Mouse (Mus musculus): ENCODE measurements around the gene Gm26566.

The Gm26566 gene

DNA sequence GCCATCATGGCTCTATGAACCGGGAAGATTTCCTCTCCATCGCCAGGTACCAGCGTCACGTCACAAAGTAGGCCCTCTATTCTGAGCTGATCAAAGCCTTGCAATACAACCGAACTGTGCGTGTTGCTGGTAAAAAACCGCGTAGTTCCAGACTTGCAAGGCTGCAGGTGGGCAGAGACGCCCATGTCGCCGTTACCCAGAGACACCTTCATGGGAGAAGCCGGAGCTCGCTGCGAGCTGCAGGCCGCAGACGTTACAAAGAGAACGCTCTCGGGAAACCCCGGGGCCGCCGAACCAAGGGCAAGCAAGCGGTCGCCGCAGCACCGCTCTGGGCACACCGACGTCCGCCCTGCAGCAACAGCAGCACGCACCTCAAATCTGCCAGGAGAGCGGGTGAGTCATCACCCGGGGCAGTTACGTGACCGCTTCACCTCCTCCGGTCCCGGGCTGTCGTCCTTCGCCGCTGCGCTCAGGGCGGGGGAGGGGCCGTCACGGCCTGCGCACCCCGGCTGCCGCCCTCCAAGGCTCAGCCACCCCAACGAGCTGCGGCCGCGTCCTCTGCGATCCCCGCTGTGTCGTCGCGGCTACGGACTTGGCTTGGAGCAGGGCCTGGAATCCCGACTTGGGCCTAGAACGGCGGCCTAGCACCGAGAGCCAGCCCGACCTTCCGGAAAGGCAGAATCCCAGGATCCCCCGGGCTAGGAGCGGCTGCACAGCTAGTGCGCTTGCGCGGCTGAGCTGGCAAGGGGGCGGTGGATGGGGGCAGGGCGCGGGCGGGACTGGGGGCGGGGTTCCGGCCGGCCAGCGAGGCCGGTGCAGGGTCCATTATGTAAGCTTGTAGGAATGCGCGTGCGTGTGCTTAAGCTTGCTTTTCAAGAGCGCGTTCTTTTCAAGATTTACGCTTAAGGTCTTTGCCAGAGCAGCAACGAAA lies at the start of gene Gm26566, which contains the start of gene Klhl9:
TSS of gene Gm26566 (plus strand) at position 15 of the 931 bp plus-strand sequence.
TSS of gene Klhl9 (minus strand) at position 675 of the 931 bp plus-strand sequence.
- DNase-seq, result peak; percentile 90

DNA sequence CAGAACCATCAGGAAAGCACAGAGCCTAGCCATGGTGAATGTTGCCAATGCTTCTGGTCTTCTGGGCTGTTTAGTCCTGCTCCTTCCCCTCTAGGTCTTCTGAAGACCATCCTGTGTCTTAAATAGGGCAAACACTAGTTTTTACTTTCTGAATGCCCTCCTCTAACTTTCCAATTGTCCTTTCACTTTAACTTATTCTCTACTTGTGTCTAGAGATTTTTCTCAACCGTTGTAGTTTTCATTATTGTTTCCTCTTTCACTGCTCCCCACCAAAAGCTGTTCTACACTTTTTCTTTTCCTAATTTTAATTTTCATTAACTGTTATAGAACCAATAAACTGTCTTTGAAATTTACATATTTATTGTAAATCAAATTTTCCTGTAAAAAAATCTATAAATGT lies 44.8 kb upstream of the Gm26566 start, which contains the start of gene Ifna16:
TSS of gene Ifna16 (minus strand) at position 101 of the 400 bp plus-strand sequence.
- DNase-seq, result no peak

DNA sequence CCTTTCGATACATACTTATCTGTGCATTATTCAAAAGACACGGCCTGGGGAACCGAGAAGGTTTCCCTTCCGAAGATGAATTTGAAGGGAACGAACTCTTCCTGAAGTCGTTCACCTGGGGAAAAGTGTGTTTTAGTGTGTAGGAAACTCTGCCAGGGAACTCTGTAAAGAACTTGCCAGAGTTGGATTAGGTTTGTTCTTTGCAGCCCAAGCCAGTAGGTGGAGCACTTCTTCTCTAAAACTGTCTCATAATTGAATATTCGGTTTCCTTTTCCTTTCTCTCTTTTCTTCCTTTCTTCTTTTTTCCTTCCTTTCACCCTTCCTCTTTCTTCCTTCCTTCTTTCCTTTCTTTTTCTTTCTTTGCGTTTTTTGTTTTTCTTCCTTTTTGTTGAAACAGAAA lies 41.2 kb upstream of the Gm26566 start:
- DNase-seq, result no peak

DNA sequence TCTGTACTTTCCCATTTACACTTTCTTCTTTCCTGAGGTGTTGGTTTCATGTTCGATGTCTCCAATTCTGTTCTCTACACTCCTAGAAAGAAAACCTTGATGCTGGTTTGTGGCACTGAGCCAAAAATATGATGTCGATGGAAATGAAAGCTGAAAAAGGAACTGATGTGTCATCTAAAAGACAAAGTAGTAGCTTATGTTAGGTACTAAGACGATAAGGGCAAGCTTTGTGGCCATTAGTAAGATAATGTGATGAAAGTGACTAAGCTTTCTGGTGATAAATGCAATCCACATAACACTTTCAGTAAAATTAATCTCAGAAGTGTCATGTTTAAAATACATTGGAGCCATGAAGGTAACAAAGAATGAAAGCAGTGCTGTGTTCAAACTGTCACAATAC lies 40.3 kb upstream of the Gm26566 start:
- no peak for DNase-seq

DNA sequence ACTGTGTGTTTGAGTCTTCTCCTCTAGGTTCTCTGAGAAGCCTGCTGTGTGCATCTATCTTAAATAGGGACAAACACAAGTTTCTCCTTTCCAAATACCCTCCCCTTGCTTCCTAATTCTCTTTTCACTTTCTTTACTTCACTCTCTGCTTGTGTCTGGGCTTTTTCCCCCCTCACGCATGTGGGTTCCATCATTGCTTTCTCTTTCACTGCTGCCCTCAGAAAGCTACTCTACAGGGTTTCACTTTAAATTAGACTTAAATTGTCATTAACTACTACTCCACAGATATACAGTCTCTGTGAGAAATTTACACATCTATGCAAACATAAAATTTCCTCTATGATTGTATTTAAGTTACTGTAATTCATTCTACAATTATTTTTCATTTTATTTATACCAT lies 37.8 kb upstream of the Gm26566 start, which contains the start of gene Ifna2:
TSS of gene Ifna2 (minus strand) at position 101 of the 400 bp plus-strand sequence.
- DNase-seq, result no peak

DNA sequence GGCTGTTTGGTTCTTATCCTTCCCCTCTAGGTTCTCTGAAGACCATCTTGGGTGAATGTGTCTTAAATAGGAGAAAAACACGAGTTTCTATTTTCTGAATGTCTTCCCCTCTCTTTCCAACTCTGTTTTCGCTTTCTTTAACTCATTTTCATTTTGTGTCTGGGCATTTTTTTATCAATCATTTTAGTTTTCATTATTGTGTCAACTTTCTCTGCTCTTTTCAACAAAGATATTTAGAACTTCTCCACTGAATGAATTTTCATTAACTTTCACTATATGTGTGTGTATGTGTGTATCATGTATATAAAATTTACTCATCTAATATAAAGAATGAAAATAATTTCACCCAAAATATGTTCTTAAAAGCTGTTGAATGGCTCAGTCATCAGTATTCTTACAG lies 30.3 kb upstream of the Gm26566 start, which contains the start of gene Ifnab:
TSS of gene Ifnab (minus strand) at position 101 of the 400 bp plus-strand sequence.
- no peak for DNase-seq

DNA sequence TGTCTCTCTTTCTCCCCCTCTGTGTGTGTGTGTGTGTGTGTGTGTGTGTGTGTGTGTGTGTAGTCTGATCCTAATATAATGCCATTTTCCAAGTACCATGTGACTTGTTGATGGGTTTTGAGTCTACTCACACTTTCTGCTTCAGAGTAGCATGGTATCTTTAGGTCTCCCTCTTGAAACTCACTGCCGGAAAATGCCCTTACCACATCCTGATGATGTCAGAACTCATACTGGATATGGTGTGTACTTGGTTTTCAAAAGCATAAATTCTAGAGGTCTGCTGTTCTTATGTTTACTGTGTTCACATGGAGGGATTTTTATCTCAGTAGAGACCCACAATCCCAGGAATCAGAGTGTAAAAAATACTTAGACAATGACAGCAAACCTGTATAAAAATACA lies 29.1 kb upstream of the Gm26566 start:
- no peak for DNase-seq

DNA sequence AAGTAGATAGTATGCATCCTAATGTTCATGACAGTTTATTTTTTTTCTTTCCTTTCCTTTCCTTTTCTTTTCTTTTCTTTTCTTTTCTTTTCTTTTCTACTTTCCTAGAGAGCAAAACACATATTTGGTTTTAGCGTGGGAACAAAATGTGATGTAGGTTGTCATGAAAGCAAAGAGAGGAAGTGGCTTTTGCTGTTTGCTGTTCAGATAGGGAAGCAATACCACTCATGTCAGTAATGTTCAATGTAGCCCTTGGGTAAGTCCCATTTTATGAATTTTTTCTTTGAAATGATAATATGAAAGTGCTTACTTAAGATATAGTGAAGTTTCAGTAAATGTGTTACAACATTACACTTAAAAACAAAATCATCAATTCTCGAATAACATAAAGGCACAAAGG lies 28.2 kb upstream of the Gm26566 start:
- no peak for DNase-seq

DNA sequence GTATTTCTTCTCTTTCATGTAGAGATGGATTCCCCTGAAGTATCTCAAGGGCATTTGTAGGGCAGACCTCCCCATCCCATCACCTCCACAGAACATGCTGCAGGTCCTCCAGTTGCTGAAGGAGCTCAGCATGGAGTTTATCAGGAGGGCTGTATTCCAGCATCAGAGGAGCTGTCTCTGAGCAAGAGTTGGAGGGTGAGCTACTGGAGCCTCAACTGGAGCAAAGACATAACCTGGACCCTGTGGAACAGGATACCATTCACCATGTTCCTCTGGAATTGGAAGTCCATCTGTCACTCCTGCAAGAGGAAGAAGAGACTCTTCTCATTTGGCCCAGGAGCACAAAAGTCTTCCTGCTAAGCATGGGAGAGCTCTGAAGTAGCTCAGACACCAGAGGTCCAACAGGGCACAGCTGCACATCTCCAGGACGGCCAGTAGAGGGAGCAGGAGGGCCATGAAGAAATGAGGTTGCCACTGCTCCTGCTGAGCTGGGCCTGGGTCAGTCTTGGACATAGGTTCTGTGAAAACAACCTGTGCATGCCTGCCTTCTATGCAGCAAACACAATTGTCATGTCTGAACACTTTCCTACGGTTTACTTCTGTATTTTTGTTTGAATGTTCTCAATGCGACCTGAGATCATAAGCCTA lies 25.2 kb upstream of the Gm26566 start:
- peak; percentile 81 for DNase-seq

DNA sequence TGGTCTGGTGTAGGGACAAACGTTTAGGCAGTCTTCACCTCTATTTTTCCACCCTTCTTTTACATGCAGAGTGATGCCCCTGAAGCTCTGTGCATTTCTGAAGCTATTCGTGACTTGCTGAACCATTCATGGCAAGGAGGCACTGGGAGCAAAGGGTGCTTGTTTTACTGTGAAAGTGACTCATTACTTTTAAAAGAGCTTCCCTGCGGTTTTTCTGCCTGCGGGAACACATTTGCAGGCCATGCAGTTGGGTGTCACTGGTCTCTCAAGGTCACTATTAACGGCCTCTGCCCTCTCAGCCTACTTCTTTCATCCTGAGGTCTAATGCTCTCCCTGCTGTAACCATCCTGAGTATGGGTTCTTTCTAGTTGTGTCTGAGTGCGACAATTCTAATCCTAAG lies 24.5 kb upstream of the Gm26566 start:
- DNase-seq, result no peak

DNA sequence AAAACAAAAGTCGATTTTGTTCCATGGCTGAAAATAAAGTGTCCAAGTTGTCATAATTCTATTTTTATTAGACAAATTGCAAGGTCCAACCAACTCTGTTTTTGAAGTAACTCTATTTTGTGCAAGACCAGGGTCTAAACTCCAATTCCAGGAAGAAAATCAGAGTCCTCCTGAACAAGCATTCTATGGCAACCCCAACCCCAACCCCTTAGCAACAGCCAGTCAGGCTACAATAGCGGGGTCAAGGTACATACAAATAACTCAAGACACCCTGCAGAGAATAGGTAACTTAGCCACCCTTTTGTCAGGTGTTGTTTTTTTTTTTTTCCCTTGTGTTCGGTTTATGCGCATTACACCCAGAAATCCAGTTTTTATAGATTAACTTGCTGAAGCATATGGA lies 23.9 kb upstream of the Gm26566 start:
- no peak for DNase-seq

DNA sequence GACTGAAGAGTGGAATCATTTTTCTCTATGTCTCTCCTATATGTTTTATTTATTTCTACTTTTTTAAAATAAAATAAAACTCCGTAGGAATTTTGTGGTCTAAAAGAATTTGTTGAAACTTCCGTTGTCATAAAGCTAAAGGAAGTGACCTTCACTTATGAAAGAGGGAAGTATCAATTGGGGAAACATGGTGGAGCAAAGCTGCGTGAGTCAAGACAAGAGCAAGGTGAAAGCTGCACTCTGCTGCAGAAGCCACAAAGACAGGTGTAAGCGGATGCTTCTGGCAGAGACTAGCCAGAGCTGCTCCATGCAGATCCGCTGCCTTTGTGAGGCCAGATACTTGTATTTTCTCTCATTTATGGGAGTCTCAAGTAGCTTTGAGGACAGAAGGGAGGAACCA lies 22.8 kb upstream of the Gm26566 start:
- DNase-seq, result no peak

DNA sequence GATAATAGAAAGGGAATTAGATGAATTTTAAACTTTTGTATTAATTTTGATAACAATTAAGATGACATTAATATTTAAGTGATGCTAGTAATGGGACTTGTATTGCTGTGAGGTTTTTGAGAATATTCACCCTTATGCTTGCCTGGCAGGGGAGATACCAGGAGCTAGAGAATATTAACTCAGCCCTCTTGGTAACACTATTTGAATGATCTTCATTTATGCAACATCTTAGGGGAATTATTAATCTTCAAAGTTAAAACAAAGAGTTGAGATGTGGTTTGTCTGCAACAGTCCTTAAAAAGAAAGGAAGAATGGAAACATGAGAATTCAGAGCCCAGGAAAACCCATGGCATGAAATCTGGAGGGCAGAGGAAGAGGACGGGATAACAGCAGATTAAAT lies 22.3 kb upstream of the Gm26566 start:
- DNase-seq, result no peak

DNA sequence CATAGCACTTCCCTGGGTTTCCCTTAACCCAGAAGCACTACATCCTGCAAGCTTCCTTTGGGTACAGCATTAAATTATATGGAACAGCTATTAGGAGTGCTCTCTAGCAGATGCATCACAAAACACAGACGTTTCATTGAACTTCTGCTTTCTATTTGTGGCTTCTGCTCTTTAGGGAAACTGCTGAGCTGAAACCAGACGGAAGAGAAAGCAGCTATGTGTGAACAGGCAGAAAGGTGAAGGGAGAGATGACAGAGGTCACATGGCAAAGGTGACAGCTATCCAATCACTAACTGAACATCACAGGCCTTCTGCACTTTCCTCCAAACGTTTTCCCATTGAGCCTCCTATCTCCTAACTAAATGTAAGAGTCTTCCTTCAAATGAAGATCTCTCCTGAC lies 15.7 kb upstream of the Gm26566 start:
- no peak for DNase-seq

DNA sequence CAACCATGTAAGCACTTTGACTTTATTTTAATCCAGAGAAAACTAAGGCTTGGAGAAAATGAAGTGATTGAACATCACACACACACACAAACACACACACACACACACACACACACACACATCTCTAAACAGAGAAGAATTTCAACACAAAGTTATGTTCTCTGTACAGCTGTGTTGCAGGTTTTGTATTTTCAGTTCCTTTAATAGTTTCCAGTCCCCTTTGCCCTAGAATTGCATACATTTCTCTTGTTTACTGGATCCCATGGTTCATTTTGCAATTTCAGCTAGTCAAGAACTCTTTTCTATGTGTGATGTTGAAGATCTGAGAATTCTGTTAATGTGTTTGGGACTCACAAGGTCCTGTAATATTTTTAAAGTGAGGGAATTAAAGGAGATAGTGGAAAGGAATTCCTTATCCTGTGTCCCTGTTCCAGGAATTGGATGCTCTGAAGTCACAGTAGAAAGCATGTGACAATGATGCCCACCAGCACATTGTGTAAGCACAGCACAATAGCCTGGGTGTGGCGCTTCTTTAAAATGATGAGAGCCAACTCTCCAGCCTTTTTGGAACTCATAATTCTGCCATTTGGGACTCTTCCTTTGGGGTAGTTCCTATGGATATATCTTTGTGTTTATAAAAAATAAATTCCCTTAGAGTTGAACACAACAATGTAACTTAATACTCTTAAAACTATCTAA lies 14.3 kb upstream of the Gm26566 start:
- DNase-seq, result no peak

DNA sequence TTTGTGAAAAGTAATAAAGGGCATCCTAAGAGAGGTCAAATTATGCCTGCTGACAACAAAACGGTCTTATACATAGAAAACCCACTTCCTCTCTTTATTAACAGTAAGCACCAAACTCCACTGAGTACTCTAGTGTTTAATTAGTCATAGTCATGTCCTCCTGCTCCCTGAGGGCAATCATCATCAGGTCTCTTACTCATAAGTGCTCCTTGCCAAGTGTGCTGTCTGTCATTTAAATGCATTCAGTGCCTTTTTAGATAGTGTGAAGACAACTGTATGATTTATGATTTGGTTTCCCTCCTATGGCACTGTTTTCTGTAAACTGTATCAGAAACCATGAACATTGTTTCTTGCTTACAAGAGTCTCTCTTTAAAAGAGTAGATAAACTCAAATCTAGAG lies 7.3 kb upstream of the Gm26566 start:
- DNase-seq, result no peak

DNA sequence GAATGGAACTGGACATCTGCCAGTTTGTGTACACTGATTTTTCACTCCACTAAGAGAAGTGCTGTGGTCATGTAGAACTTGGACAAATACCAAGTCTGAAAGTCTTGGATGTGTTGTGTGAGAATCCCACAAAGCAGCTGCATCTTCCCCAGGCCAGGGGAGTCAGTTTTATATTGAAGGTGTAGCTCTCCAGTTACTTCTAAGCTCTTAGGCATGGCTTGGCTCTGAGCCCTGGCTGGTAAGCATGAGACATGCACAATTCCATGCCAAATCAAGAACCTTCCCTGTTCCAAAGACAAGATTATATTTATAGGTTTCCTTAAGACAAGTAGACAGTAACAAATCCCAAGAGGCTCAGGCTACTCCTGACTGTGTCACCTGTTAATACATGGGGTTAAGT lies 6.5 kb upstream of the Gm26566 start:
- no peak for DNase-seq

DNA sequence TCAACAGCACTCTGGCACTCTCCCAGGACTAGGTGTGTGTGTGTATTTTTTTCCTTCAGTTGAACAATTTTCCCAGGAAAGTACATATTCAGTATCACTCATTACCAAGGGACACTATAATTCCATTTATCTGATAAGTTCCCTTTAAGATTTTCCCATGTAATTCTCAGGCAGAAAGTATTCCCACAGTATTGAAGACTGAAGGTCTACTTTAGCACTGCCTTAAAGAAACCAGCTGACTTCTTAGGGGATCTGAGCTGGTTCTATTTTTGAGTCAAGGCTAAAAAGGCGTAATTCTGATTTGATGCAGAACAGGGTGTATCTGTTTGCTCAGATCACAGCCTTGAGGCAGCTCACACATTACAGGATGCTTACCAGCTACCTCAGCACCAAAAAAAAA lies 2.9 kb upstream of the Gm26566 start:
- DNase-seq, result no peak

DNA sequence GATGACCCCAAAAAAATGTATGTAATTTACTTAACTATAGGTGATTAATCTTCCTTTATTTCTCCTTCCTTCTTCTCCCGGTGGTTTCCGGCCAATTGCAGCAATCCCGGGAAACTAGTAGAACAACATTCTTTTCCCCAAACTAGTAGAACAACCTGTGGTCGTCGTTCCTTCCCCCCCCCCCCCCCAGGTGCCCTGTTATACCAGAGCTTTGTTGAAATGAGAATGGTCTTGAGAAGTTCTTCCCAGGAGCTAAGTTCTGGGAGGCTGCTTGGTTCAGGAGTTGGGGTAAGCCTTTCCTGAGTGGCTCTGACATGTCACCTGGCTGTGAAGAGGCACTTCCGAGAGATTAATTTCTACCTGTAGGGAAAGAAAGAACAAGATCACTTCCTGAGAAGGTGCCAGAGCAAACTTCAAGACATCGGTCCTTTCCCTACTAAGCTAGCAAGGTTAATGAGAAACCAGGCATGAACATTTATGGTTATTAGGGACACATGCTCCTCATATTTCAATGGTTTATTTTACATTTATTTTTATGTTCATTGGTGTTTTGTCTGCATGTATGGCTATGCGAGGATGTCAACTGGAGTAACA lies 2.0 kb downstream of the Gm26566 start:
- DNase-seq, result no peak

DNA sequence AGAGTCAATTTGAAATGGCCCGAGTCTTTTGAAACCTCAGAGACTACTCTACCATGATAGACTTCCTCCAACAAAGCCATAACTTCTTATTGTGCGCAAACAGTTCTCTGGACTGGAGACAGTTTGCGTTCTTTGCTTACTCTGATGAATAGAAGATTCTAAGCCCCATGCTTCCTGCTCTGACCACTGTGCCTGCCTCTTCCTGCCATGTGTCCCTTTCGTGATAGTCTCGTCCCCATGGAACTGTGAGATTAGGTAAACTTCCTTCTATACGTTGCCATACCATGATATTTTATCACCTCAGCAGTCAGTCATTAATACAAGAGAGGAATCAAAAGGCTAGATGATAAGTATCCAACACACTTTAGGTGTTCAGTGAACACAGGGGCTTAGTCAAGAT lies 5.1 kb downstream of the Gm26566 start:
- DNase-seq, result no peak

DNA sequence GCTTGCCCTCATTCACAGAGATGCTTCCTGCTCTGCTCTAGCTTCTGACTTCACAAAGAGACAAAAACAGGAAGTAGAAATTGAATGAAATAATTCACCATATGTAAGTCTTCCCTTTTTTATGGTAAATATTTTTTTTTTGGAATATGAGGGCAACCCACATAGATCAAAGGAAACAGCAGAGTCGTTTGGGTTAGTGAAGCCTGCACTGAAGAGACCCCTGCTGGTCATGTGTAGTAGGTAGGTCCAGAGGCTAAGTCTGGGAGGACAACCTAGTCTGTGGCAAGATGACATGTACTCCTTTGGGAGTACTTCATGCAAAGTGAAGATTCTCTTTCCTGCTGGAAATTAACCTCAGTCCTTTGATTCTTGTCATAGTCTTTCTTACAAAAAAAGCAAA lies 5.7 kb downstream of the Gm26566 start:
- DNase-seq, result no peak

DNA sequence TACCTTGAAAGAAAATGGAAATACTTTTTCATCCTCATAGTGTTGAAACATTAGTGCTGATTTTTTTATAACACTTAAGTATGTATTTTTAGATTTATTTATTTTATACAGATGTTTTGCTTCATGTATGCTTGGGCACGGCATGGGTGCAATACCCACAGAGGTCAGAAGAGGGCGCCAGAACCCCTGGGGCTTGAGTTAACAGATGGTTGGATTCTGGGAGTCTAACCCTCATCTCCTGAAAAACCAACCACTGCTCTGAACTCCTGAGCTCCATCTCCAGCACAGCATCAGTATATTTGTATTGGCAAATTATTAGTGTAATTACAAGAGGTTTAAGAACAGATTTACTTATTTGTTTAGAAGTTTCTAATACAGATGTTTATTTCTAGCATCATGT lies 16.9 kb downstream of the Gm26566 start:
- no peak for DNase-seq

DNA sequence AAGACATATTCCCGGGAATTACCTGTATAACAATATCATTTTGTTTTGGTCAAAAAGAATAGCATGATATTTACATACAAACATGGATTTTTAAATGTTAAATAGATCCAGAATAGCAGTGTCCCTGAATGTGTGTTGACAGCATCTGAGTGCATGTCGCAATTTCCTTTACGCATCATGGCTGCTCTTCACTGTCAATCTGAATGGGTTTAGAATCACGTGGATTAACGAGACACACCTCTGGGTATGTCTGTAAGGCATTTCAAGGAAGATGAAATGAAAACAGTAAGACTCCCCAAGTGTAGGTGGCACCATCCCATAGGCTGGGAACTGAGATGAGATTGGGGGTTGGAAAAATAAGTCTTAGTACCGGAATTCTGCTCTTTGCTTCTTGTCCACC lies 17.4 kb downstream of the Gm26566 start:
- no peak for DNase-seq

All from cerebellum, adult 9-10 months (tissue).